Comparison of ENCODE assay signal across 21 mouse cellular contexts in genomic region chr2:27872276-27872675, GRCm38 (mm10). TPM values are rescaled to one million over a fixed set of nuclear protein-coding genes. Genes with fewer than 3 reads are reported as not detected.
DNase-seq lines count a peak whose midpoint lies in the region; ATAC-seq and TF ChIP-seq lines count a peak whose summit lies in the region.
"Had no signal": no experiment of that assay in that cellular context is flagged by ENCODE, and none has a peak within 500 bp of the region (broad histone marks: within the 10 kb centered on the region; RNA-seq: fewer than 3 reads in every experiment).

No protein-coding gene starts in this region.

- TF ChIP-seq CTCF in lung, embryonic 14.5 days (IDR thresholded peaks at IDR 0.05; ENCODE audit: low read depth), result no peak

- H3K4me3 ChIP-seq in lung, embryonic 14.5 days (ENCODE audit: low read depth, low read length), result no peak overlapping the region
- H3K4me3 ChIP-seq in stomach, embryonic 14.5 days (ENCODE audit: low read depth, low read length), result no peak overlapping the region
- H3K4me3 ChIP-seq: heart, embryonic 13.5 days; liver, embryonic 13.5 days; lung, embryonic 15.5 days; midbrain, embryonic 10.5 days; neural tube, embryonic 13.5 days had no signal

- no peaks in the 10 kb centered on the region for H3K9me3 ChIP-seq in lung, embryonic 14.5 days (ENCODE audit: low read depth, low read length)
- no peaks in the 10 kb centered on the region for H3K9me3 ChIP-seq in stomach, embryonic 14.5 days (ENCODE audit: control insufficient read depth, low read depth, low read length)
- H3K9me3 ChIP-seq: heart, embryonic 13.5 days; liver, embryonic 13.5 days; lung, embryonic 15.5 days; midbrain, embryonic 10.5 days; neural tube, embryonic 13.5 days had no signal

- peak; percentile 32 for DNase-seq in cerebellum, adult 11-12 months
- no peak for DNase-seq in lung, embryonic 14.5 days
- no peak for DNase-seq in lung, postnatal 36 days
- DNase-seq in cerebellum, postnatal 14 days, result peak; percentile 82 to 85
- no peak for DNase-seq in heart, adult 8-10 months (ENCODE audit: low spot score)
- no peak for DNase-seq in urinary bladder, postnatal 14 days (ENCODE audit: low spot score)
- DNase-seq: forebrain, postnatal 0 days; heart, postnatal 4 days; kidney, postnatal 10 days; liver, embryonic 13.5 days; thymus, postnatal 25 days had no signal

- H3K27ac ChIP-seq in lung, embryonic 14.5 days (ENCODE audit: low read depth), result peak overlapping the region; percentile 42; the same call in 1 of the 2 replicates
- 0 out of 2 replicates have a peak overlapping the region, but pooled peaks have one; percentile 15 for H3K27ac ChIP-seq in stomach, embryonic 14.5 days (ENCODE audit: low read length)
- H3K27ac ChIP-seq: heart, embryonic 13.5 days; hindbrain, postnatal 0 days; liver, embryonic 13.5 days; lung, embryonic 15.5 days; macrophage; midbrain, embryonic 10.5 days; neural tube, embryonic 13.5 days had no signal

- no peaks in the 10 kb centered on the region for H3K27me3 ChIP-seq in lung, embryonic 14.5 days (ENCODE audit: insufficient read depth, low read length)
- no peaks in the 10 kb centered on the region for H3K27me3 ChIP-seq in stomach, embryonic 14.5 days (ENCODE audit: control insufficient read depth, insufficient read depth, low read length)
- H3K27me3 ChIP-seq: heart, embryonic 13.5 days; liver, embryonic 13.5 days; lung, embryonic 15.5 days; neural tube, embryonic 13.5 days had no signal

- H3K4me2 ChIP-seq in lung, embryonic 14.5 days, result no peak overlapping the region
- H3K4me2 ChIP-seq in stomach, embryonic 14.5 days (replicated peaks; ENCODE audit: low read depth, low read length), result no peak overlapping the region
- H3K4me2 ChIP-seq: heart, embryonic 13.5 days; liver, embryonic 13.5 days; lung, embryonic 15.5 days; neural tube, embryonic 13.5 days had no signal

- 44% methylated on average over 3 of the region's 3 CpGs for WGBS in lung, embryonic 14.5 days
- 58% methylated on average over 3 of the region's 3 CpGs for WGBS in stomach, embryonic 14.5 days

- ATAC-seq in cerebellum, adult (ENCODE audit: insufficient number of reproducible peaks, low FRiP score, low TSS enrichment), result no peak
- ATAC-seq in lung, embryonic 14.5 days (ENCODE audit: insufficient read depth), result no peak
- no peak for ATAC-seq in stomach, embryonic 14.5 days (ENCODE audit: insufficient number of reproducible peaks, insufficient read depth, low FRiP score, low read depth)
- ATAC-seq: forebrain, postnatal 0 days; hindbrain, postnatal 0 days; intestine, postnatal 0 days had no signal

- no peak overlapping the region; the same call in 1 of the 2 replicates for H3K9ac ChIP-seq in lung, embryonic 14.5 days
- H3K9ac ChIP-seq in stomach, embryonic 14.5 days (replicated peaks; ENCODE audit: low read depth, low read length), result no peak overlapping the region
- H3K9ac ChIP-seq: forebrain, postnatal 0 days; heart, embryonic 13.5 days; liver, embryonic 13.5 days; lung, embryonic 15.5 days; neural tube, embryonic 13.5 days had no signal

- no peaks in the 10 kb centered on the region for H3K36me3 ChIP-seq in lung, embryonic 14.5 days (ENCODE audit: insufficient read depth)
- H3K36me3 ChIP-seq in stomach, embryonic 14.5 days (ENCODE audit: control insufficient read depth, insufficient read depth, low read length), result no peaks in the 10 kb centered on the region
- H3K36me3 ChIP-seq: heart, embryonic 13.5 days; liver, embryonic 13.5 days; lung, embryonic 15.5 days; midbrain, embryonic 10.5 days; neural tube, embryonic 13.5 days had no signal

- H3K4me1 ChIP-seq in lung, embryonic 14.5 days (ENCODE audit: insufficient read depth), result peaks cover 9% of the 10 kb centered on the region; the same call in 1 of the 2 replicates
- peaks cover 21% of the 10 kb centered on the region; the same call in 1 of the 2 replicates for H3K4me1 ChIP-seq in stomach, embryonic 14.5 days (ENCODE audit: control insufficient read depth, insufficient read depth, low read length)
- H3K4me1 ChIP-seq: neural tube, embryonic 13.5 days had no signal

RNA-seq across cellular contexts. Expression of gene Col5a1, which starts 13.9 kb away (rescaled TPM):
- 81.7 and 83.2 TPM in 2 replicates for polyA plus RNA-seq in lung, embryonic 14.5 days (2014; fragmentation: Nextera tagmentation; extraction: Ambion mirVana)
- polyA plus RNA-seq in stomach, embryonic 14.5 days (2014; fragmentation: Nextera tagmentation; extraction: Ambion mirVana), result 160 and 167 TPM in 2 replicates
- total RNA-seq in heart, adult 8-10 months (2022), result 10 to 100 TPM; 10.8 to 17.6 (median 15.1) TPM
- total RNA-seq: granulocyte monocyte progenitor cell, adult 5-6 weeks had no signal

Comparison
In these comparisons a context has a peak if more than half of its experiments do, and no peak if none do; other contexts are left out.
1. DNase-seq: peak in cerebellum, adult 11-12 months (single experiment) and cerebellum, postnatal 14 days (2 of 2); none in lung, embryonic 14.5 days (single experiment), lung, postnatal 36 days (single experiment), heart, adult 8-10 months (single experiment) and urinary bladder, postnatal 14 days (single experiment).